Mouse (Mus musculus): Measurements from ENCODE around the gene Mrc1. TPM values are rescaled to one million over a fixed set of nuclear protein-coding genes. Genes with fewer than 3 reads are reported as not detected.

The Mrc1 gene
- polyA plus RNA-seq, 1 experiment = 0.34 TPM

- Histone ChIP-seq H3K4me1 (ENCODE audit: control insufficient read depth, insufficient read depth, insufficient read length, low read length) (no peaks in the 10 kb centered on the region), H3K27ac (ENCODE audit: insufficient read depth, low read depth, low read length) (no peak overlapping the region), H3K4me3 (ENCODE audit: low read depth, low read length) (no peak overlapping the region), H3K27me3 (ENCODE audit: control insufficient read depth, insufficient read depth, low read length) (no peaks in the 10 kb centered on the region), H3K36me3 (ENCODE audit: control insufficient read depth, insufficient read depth, low read length) (no peaks in the 10 kb centered on the region)
- TF ChIP-seq CTCF (IDR thresholded peaks at IDR 0.05; ENCODE audit: extremely low read depth, insufficient read length, insufficient replicate concordance, low read depth, low read length) (no peak), POLR2A (IDR thresholded peaks at IDR 0.05; ENCODE audit: low read depth, low read length) (no peak)
- 78% methylated on average over 4 of the region's 4 CpGs for WGBS
Observed at GRCm38 (mm10) chr2:14312505-14313380, 83.6 kb downstream of the Mrc1 start.

GRCm38 (mm10) chr2:14315113-14315512 is 85.9 kb downstream of the Mrc1 start:
- TF ChIP-seq POLR2A (IDR thresholded peaks at IDR 0.05; ENCODE audit: low read depth, low read length) (no peak), CTCF (IDR thresholded peaks at IDR 0.05; ENCODE audit: extremely low read depth, insufficient read length, insufficient replicate concordance, low read depth, low read length) (no peak)
- Histone ChIP-seq H3K36me3 (ENCODE audit: control insufficient read depth, insufficient read depth, low read length) (no peaks in the 10 kb centered on the region), H3K4me3 (ENCODE audit: low read depth, low read length) (no peak overlapping the region), H3K27ac (ENCODE audit: insufficient read depth, low read depth, low read length) (no peak overlapping the region), H3K27me3 (ENCODE audit: control insufficient read depth, insufficient read depth, low read length) (no peaks in the 10 kb centered on the region), H3K4me1 (ENCODE audit: control insufficient read depth, insufficient read depth, insufficient read length, low read length) (no peaks in the 10 kb centered on the region)
- 64% methylated on average over 3 of the region's 3 CpGs for WGBS

- no peak for TF ChIP-seq POLR2A (IDR thresholded peaks at IDR 0.05; ENCODE audit: low read depth, low read length)
- TF ChIP-seq CTCF (IDR thresholded peaks at IDR 0.05; ENCODE audit: extremely low read depth, insufficient read length, insufficient replicate concordance, low read depth, low read length) = no peak
- 68% methylated on average over 14 of the region's 14 CpGs for WGBS
- H3K4me3 ChIP-seq (ENCODE audit: low read depth, low read length) = no peak overlapping the region
- H3K4me1 ChIP-seq (ENCODE audit: control insufficient read depth, insufficient read depth, insufficient read length, low read length) = no peaks in the 10 kb centered on the region
- no peak overlapping the region for H3K27ac ChIP-seq (ENCODE audit: insufficient read depth, low read depth, low read length)
- no peaks in the 10 kb centered on the region for H3K27me3 ChIP-seq (ENCODE audit: control insufficient read depth, insufficient read depth, low read length)
- no peaks in the 10 kb centered on the region for H3K36me3 ChIP-seq (ENCODE audit: control insufficient read depth, insufficient read depth, low read length)
Observed at GRCm38 (mm10) chr2:14341652-14342308, 112.6 kb downstream of the Mrc1 start.

GRCm38 (mm10) chr2:14342309-14342839 is 113.2 kb downstream of the Mrc1 start:
- Histone ChIP-seq H3K4me1 (ENCODE audit: control insufficient read depth, insufficient read depth, insufficient read length, low read length) (no peaks in the 10 kb centered on the region), H3K4me3 (ENCODE audit: low read depth, low read length) (no peak overlapping the region), H3K36me3 (ENCODE audit: control insufficient read depth, insufficient read depth, low read length) (no peaks in the 10 kb centered on the region), H3K27me3 (ENCODE audit: control insufficient read depth, insufficient read depth, low read length) (no peaks in the 10 kb centered on the region), H3K27ac (ENCODE audit: insufficient read depth, low read depth, low read length) (no peak overlapping the region)
- WGBS = 75% methylated on average over 8 of the region's 8 CpGs
- no peak for TF ChIP-seq POLR2A (IDR thresholded peaks at IDR 0.05; ENCODE audit: low read depth, low read length)
- TF ChIP-seq CTCF (IDR thresholded peaks at IDR 0.05; ENCODE audit: extremely low read depth, insufficient read length, insufficient replicate concordance, low read depth, low read length) = no peak

Other genes with a start within 250 kb of the Mrc1 start
- gene Hacd1, start 173.3 kb upstream of the Mrc1 start, polyA plus RNA-seq (2012; rRNA removed) = 38.9 and 45.1 TPM in 2 replicates
- gene Stam, start 155.3 kb upstream of the Mrc1 start, polyA plus RNA-seq (2012; rRNA removed) = 5.0 and 9.6 TPM in 2 replicates
- gene Tmem236, start 54.9 kb upstream of the Mrc1 start, polyA plus RNA-seq (2012; rRNA removed) = 13.8 and 36.8 TPM in 2 replicates
- not detected in 2 replicates for gene Slc39a12, start 158.9 kb downstream of the Mrc1 start, polyA plus RNA-seq (2012; rRNA removed)

Measured in small intestine, adult 2 months (tissue).